Mouse (Mus musculus) cerebellum, adult 9-10 months (tissue): Measurements from ENCODE around the gene Ppara.

ENCODE experiments used
- DNase-seq: peaks from one replicate; pipeline ENCODE4 v3.0.0; 2022

The Ppara gene

DNA sequence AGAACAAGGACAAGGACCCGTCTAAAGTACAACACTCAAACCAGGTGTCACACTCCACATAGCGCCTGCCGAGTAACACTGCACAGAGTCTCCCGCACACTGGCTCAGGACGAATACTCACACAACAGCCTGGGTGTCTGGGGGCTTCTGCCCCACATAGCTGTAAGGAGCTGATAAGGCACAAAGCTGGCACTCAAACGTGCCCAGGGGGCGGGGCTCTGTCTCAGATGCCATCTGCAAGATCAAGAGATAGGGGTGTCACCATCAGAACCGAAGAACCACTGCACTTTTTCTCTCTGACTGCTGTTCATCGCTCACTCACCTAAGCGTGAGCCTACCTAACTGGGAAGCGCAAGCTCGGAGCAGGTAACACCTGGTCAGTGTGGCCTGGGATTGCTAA, 74.3 kb downstream of the Ppara start:
- no peak for DNase-seq

DNA sequence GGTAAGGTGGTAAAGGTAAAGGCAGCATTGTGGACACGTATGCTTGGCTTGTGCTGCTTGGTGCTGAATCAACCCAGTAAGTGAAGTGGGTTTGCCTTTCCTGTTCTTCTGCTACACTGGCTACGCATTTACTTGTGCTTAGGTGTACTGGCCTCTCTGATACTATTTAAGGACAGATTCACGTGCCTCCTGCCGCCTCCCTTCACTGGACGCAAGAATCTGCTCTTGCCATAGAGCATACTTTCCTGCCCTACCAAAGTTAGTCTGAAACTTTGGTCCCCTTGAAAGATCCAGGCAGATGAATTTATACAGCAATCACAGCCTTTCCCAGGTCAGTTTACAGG, 75.7 kb downstream of the Ppara start:
- no peak for DNase-seq

GRCm38 (mm10) chr15:85810806-85811521, 76.2 kb downstream of the Ppara start:
- peak; percentile 93 for DNase-seq

DNA sequence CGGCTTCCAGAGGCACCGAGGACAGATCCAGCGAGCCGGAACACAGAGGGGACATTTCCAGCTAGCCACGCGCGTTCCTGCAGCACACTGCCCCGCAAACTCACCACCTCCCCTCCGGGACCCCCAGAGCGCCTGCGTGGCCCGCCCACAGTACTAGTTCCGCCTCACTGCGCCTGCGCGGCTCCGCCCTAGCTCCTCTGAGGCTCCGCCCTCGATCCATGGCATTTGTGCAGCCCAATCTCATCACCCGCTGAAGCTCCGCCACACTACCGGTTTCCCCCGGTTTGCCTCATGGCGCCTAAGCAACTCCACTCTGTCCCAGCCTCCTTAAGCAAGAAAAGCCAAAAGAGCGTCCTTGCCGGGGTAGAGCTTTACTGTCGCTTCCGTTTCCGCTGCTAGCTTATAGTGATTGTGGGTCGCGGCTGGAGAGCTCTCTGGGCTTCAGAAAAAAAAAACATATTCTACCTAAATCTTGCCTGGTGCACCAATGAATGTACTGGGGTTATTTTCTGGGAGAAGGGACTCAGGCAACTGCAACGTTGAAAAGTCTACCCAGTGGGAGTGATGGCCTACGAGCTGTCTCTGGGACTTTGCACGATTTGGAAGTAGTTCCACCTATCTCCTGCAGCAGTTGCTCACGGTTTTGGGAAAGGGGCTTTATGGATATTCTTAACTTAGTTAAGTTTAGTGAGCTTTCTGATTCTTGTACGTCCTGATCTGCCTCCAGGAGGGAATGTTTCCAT, 76.9 kb downstream of the Ppara start, which contains the start of gene Cdpf1:
Gene Cdpf1 (minus strand): TSS at position 163 of the 743 bp plus-strand sequence.
- peak; percentile 99 for DNase-seq

GRCm38 (mm10) chr15:85813428-85813827, 78.6 kb downstream of the Ppara start:
- peak; percentile 27 for DNase-seq

- DNase-seq = peak; percentile 52
Measured at GRCm38 (mm10) chr15:85821203-85822010, 86.6 kb downstream of the Ppara start, which contains the start of gene Pkdrej. TSS of gene Pkdrej (minus strand) at chr15:85821734.

- peak; percentile 57 for DNase-seq
Measured at GRCm38 (mm10) chr15:85822011-85822359, 87.2 kb downstream of the Ppara start.

- no peak for DNase-seq
Measured at GRCm38 (mm10) chr15:85826676-85827075, 91.9 kb downstream of the Ppara start.

GRCm38 (mm10) chr15:85828071-85828470, 93.3 kb downstream of the Ppara start:
- DNase-seq = no peak

DNA sequence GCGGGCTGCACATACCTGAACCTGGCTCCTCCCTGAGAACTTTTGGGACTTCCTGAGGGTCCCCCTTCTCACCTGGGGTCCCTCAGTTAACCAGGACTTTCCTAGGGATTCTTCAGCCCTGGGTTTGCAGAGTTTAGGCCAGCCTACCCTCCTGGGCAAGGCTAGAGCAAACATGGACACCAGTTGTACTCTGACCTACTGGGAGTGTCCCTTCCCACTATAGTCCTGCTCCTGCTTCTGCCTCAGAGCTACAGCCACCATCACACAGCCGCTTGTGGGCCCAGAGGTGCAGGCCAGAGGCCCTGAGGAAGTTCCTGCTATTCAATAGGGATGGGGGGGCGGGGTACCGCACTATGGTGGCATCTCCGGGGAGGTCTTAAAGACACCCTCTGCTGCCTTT, 94.7 kb downstream of the Ppara start:
- DNase-seq = no peak

- peak; percentile 90 for DNase-seq
Measured at GRCm38 (mm10) chr15:85831954-85832590, 97.3 kb downstream of the Ppara start, which contains the start of gene Ttc38. TSS of gene Ttc38 (plus strand) at chr15:85832306.

DNA sequence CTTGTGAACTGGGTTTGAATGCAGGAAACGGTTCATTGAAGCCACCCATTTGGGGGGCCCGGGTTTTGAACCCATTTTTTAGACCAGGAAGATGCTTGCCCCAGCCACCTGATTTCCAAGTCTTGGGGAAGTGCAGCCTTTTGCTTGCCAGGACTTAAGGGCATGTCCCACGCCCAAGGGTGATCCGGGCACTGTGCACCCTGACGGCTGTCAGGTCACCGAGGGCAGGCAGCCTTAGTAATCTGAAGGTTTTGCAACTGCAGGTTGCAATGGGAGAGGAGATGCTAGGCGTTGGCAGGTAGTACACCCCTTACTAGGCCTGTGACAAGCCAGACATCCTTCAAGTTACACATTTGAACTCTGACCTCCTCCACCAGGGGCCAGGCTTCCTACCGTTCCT, 97.8 kb downstream of the Ppara start:
- no peak for DNase-seq

GRCm38 (mm10) chr15:85835335-85835734, 100.6 kb downstream of the Ppara start:
- DNase-seq = no peak

- no peak for DNase-seq
Measured at GRCm38 (mm10) chr15:85836887-85837286, 102.1 kb downstream of the Ppara start.

GRCm38 (mm10) chr15:85840983-85841382, 106.2 kb downstream of the Ppara start:
- no peak for DNase-seq

DNA sequence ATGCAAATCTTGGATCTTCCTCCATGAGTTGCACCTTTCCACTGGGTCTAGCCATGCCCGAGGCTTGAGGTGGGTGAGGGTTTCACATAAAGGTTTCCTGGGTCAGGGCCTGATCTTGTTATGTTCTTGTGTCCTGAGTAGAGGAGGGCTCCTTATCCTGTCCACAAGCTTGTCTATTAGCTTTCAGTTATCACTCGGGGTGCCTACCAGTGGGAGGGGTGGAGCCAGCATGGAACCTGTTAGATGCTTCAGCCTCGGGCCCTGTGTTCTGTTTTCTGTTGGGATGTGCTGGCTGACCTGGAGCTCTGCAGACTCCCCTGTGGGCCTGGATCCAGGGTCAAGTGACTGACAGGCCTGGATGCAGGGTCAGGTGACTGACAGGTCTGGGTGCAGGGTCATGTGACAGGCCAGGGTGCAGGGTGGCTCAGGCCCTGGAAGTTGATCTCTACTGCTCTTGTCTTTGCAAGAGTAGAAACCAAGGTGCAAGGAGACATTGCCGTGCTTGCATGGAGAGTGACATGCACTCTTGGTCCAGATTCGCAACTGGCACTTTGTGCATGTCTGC, 107.1 kb downstream of the Ppara start:
- DNase-seq = no peak

- peak; percentile 48 for DNase-seq
Measured at GRCm38 (mm10) chr15:85845071-85845470, 110.3 kb downstream of the Ppara start.

DNA sequence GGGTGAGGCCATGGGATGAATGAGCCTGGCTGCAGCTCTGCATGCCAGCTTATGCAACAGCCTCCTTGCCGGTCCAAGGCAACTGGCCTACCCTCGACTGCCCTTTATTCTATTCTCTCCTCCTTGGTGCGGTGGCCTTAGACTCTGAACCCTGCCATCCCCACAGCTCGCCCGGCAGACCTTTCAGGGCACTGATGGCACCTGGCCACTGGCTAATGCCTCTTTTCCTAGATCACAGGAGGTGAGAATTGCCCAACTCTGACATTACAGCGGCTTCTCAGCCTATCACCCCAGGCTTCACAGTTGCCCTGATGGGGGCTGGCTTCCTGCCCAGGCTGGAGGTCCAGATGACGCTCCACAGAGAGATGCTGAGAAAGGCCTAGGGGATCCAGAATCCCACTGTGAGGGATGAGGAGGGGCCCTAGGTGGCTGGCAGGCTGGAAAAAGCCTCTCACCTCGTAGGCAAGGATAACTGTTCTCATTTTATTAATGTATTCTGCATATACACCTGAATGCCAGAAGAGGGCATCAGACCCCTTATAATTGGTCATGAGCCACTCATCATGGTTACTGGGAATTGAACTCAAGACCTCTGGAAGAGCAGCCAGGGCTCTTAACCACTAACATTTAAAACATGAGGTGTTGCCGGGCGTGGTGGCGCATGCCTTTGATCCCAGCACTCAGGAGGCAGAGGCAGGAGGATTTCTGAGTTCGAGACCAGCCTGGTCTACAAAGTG, 117.0 kb downstream of the Ppara start:
- no peak for DNase-seq
